Mouse (Mus musculus) liver, adult 2 months (tissue): Measurements from ENCODE around the gene Plch2.

Experiments used
- CTCF ChIP-seq: fragments of 200-500 bp; IDR thresholded peaks from 2 replicates; pipeline ENCODE4 v1.5.1; 2011; ENCODE audit warnings: low read depth, low read length, control low read depth
- POLR2A ChIP-seq: fragments of 200-500 bp; IDR thresholded peaks from 2 replicates; pipeline ENCODE4 v1.6.1; 2011; ENCODE audit warnings: low read length, control low read depth; ENCODE audit not compliant: insufficient read depth; ENCODE audit errors: extremely low read depth

- TF ChIP-seq POLR2A (no peak), CTCF (no peak)
These were observed 98.4 kb downstream of the Plch2 start for GRCm38 (mm10) chr4:154958171-154958570.
